Comparison of ENCODE assay signal across 9 mouse cellular contexts in the genomic region with DNA sequence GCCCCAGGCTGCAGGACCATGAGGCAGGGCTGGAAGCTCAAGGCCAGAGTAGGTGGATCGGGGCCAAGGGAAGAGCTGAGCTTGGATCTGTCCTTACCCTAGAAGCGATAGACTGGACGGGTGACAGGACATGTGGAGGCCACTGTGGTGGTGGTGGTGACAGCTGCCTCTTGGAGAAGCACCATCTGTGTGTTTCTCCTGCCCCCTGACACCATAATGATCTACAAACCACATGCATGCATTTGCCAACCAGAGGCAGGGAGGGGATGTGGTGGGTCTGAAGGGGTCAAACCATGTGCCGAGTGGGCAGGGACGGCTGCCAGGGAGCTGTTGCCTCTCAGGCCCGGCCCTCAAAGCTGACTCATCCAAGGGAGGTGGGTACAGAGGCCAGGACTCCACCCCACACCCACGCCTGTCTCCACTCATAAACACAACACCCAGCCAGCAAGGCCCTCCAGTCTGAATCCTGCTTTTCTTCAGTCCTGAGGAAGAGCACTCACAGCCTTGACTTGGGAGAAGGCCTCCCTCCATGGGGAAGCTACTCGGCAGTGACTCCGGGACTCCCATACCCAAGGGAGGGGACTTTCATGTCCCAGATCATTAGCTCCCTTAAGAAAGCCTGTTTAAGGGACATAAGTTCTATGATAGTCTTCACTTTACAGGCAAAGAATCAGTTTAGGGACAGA. TPM values are rescaled to one million over a fixed set of nuclear protein-coding genes. Genes with fewer than 3 reads are reported as not detected.
DNase-seq lines count a peak whose midpoint lies in the region; ATAC-seq lines count a peak whose summit lies in the region.
"Had no signal": no experiment of that assay in that cellular context is flagged by ENCODE, and none has a peak within 500 bp of the region (broad histone marks: within the 10 kb centered on the region; RNA-seq: fewer than 3 reads in every experiment).

No protein-coding gene starts in this region.

- H3K9ac ChIP-seq in lung, embryonic 16.5 days (ENCODE audit: low read length) = no peak overlapping the region
- H3K9ac ChIP-seq: liver, embryonic 13.5 days had no signal

- peaks cover 2% of the 10 kb centered on the region; the same call in 1 of the 2 replicates for H3K27me3 ChIP-seq in lung, embryonic 16.5 days (ENCODE audit: control insufficient read depth, insufficient read depth, low read depth, low read length)

- no peak overlapping the region for H3K4me2 ChIP-seq in lung, embryonic 16.5 days (ENCODE audit: low read depth, low read length)
- H3K4me2 ChIP-seq: liver, embryonic 13.5 days had no signal

- H3K9me3 ChIP-seq in lung, embryonic 16.5 days (ENCODE audit: control insufficient read depth, low read length) = no peaks in the 10 kb centered on the region
- H3K9me3 ChIP-seq: liver, embryonic 13.5 days had no signal

- peak overlapping the region; percentile 64; the same call in 1 of the 2 replicates for H3K27ac ChIP-seq in lung, embryonic 16.5 days (ENCODE audit: low read length)
- H3K27ac ChIP-seq: liver, embryonic 13.5 days had no signal

- peak; percentile 23 for DNase-seq in retina, postnatal 1 day
- DNase-seq in retina, embryonic 14.5 days (ENCODE audit: low spot score) = no peak
- peak; percentile 88 to 93 for DNase-seq in cerebellum, postnatal 14 days
- DNase-seq in heart, postnatal 10 days = peak; percentile 86 to 88
- DNase-seq in urinary bladder, postnatal 14 days (ENCODE audit: low spot score) = peak; percentile 88
- DNase-seq in right cerebral cortex, postnatal 4 days = no peak
- no peak for DNase-seq in embryo, embryonic 10 days (ENCODE audit: low spot score)
- DNase-seq: liver, embryonic 13.5 days had no signal

- intact Hi-C loops in heart, postnatal 10 days (cut with DNase I) = no loop called here

- peaks cover 13% of the 10 kb centered on the region; the same call in 1 of the 2 replicates for H3K4me1 ChIP-seq in lung, embryonic 16.5 days (replicated peaks; ENCODE audit: control insufficient read depth, insufficient read depth, low read length)

- peak; percentile 91 for ATAC-seq in lung, embryonic 16.5 days (ENCODE audit: low read depth)

- 38% methylated on average over 9 of the region's 9 CpGs for WGBS in lung, embryonic 16.5 days

- H3K4me3 ChIP-seq in lung, embryonic 16.5 days (ENCODE audit: low read length) = no peak overlapping the region
- H3K4me3 ChIP-seq: liver, embryonic 13.5 days had no signal

- no peaks in the 10 kb centered on the region for H3K36me3 ChIP-seq in lung, embryonic 16.5 days (ENCODE audit: control insufficient read depth, insufficient read depth, low read length)
- H3K36me3 ChIP-seq: liver, embryonic 13.5 days had no signal

RNA-seq across cellular contexts. Expression of a gene that starts 6.5 kb away (rescaled TPM):
- total RNA-seq in heart, postnatal 10 days (2021) = 10 to 100 TPM; 25.2 to 26.1 TPM
- 3.9 and 5.5 TPM in 2 replicates for polyA plus RNA-seq in lung, embryonic 16.5 days (2015; fragmentation: Nextera tagmentation; extraction: Ambion mirVana)

Comparison
In these comparisons a context has a peak if more than half of its experiments do, and no peak if none do; other contexts are left out.
1. DNase-seq: peak in retina, postnatal 1 day (single experiment), cerebellum, postnatal 14 days (2 of 2), heart, postnatal 10 days (2 of 2) and urinary bladder, postnatal 14 days (single experiment); none in retina, embryonic 14.5 days (single experiment), right cerebral cortex, postnatal 4 days (single experiment) and embryo, embryonic 10 days (single experiment).